Mouse (Mus musculus) embryonic facial prominence, embryonic 12.5 days (tissue): ENCODE measurements around the gene Fignl1. TPM values are rescaled to one million over a fixed set of nuclear protein-coding genes. Genes with fewer than 3 reads are reported as not detected.

Experiments
- ATAC-seq: fragments of 200-750 bp; cut with Nextera tagmentation; 2 replicates; pipeline ENCODE4 v1.8.0; 2017; ENCODE audit not compliant: insufficient number of reproducible peaks, insufficient read depth, low FRiP score, low TSS enrichment
- H3K27ac ChIP-seq: fragments of 300-500 bp; sonication (generic); 2 replicates; pipeline ENCODE4 v1.5.1; 2016; ENCODE audit warnings: mild to moderate bottlenecking
- H3K27me3 ChIP-seq: fragments of 300-500 bp; sonication (generic); 2 replicates; pipeline ENCODE4 v1.6.1; 2016; ENCODE audit warnings: mild to moderate bottlenecking, moderate library complexity
- H3K36me3 ChIP-seq: fragments of 300-500 bp; sonication (generic); 2 replicates; pipeline ENCODE4 v1.6.1; 2016; ENCODE audit warnings: mild to moderate bottlenecking
- H3K4me1 ChIP-seq: fragments of 300-500 bp; sonication (generic); 2 replicates; pipeline ENCODE4 v1.6.1; 2016
- H3K4me2 ChIP-seq: fragments of 300-500 bp; sonication (generic); replicated peaks from 2 replicates; pipeline ENCODE4 v1.6.1; 2016; ENCODE audit warnings: mild to moderate bottlenecking, moderate library complexity
- H3K4me3 ChIP-seq: fragments of 300-500 bp; sonication (generic); 2 replicates; pipeline ENCODE4 v1.5.1; 2016; ENCODE audit warnings: mild to moderate bottlenecking
- H3K9ac ChIP-seq: fragments of 300-500 bp; sonication (generic); 2 replicates; pipeline ENCODE4 v1.6.1; 2016; ENCODE audit warnings: mild to moderate bottlenecking, moderate library complexity
- H3K9me3 ChIP-seq: fragments of 300-500 bp; sonication (generic); 2 replicates; pipeline ENCODE4 v1.6.1; 2016; ENCODE audit warnings: mild to moderate bottlenecking, moderate library complexity
- WGBS: fragments of 180-500 bp; shearing (Covaris S2); methylation state at CpG from one replicate; pipeline ENCODE4 v1.1.7; 2016; 5-methylcytosine and 5-hydroxymethylcytosine counted together
- polyA plus RNA-seq: library from polyadenylated mRNA; unstranded; fragments of >200 nt; fragmentation: Nextera tagmentation; extraction: Ambion mirVana; gene quantifications from 2 replicates; pipeline ENCODE4 v1.2.1, GENCODE M21; 2016

The Fignl1 gene
- polyA plus RNA-seq, 1 experiment from 2014 or later, result 71.1 TPM

- no peaks in the 10 kb centered on the region for H3K9me3 ChIP-seq
- peaks cover 48% of the 10 kb centered on the region for H3K4me1 ChIP-seq
- ATAC-seq, result peak; percentile 79
- H3K9ac ChIP-seq, result peak overlapping the region; percentile 52; the same call in 1 of the 2 replicates
- H3K27ac ChIP-seq, result peak overlapping the region; percentile 98
- H3K4me2 ChIP-seq, result peak overlapping the region; percentile 28
- H3K27me3 ChIP-seq, result no peaks in the 10 kb centered on the region
- H3K4me3 ChIP-seq, result no peak overlapping the region
- H3K36me3 ChIP-seq, result no peaks in the 10 kb centered on the region
- WGBS, result 4% methylated on average over 16 of the region's 16 CpGs
These were observed 12.7 kb upstream of the Fignl1 start for GRCm38 (mm10) chr11:11821387-11821975.

GRCm38 (mm10) chr11:11820737-11821136 is 12.0 kb upstream of the Fignl1 start:
- H3K36me3 ChIP-seq, result no peaks in the 10 kb centered on the region
- 38% methylated on average over 3 of the region's 3 CpGs for WGBS
- no peaks in the 10 kb centered on the region for H3K9me3 ChIP-seq
- no peak overlapping the region for H3K4me3 ChIP-seq
- H3K27me3 ChIP-seq, result no peaks in the 10 kb centered on the region
- H3K9ac ChIP-seq, result no peak overlapping the region
- H3K4me2 ChIP-seq, result no peak overlapping the region
- H3K4me1 ChIP-seq, result peaks cover 48% of the 10 kb centered on the region
- ATAC-seq, result peak; percentile 23; the same call in 1 of the 2 replicates
- peak overlapping the region; percentile 98 for H3K27ac ChIP-seq

GRCm38 (mm10) chr11:11820251-11820650 is 11.5 kb upstream of the Fignl1 start:
- Histone ChIP-seq H3K4me1 (peaks cover 46% of the 10 kb centered on the region), H3K27me3 (no peaks in the 10 kb centered on the region), H3K4me3 (no peak overlapping the region), H3K36me3 (no peaks in the 10 kb centered on the region), H3K9me3 (no peaks in the 10 kb centered on the region), H3K27ac (peak overlapping the region; percentile 98), H3K4me2 (no peak overlapping the region), H3K9ac (no peak overlapping the region)
- peak; percentile 12; the same call in 1 of the 2 replicates for ATAC-seq
- 1% methylated on average over 2 of the region's 2 CpGs for WGBS

- WGBS, result 86% methylated on average over 5 of the region's 5 CpGs
- Histone ChIP-seq H3K4me2 (no peak overlapping the region), H3K36me3 (no peaks in the 10 kb centered on the region), H3K9me3 (no peaks in the 10 kb centered on the region), H3K4me1 (peaks cover 35% of the 10 kb centered on the region), H3K9ac (no peak overlapping the region), H3K27me3 (no peaks in the 10 kb centered on the region), H3K27ac (no peak overlapping the region), H3K4me3 (no peak overlapping the region)
- ATAC-seq, result no peak
These were observed 10.4 kb upstream of the Fignl1 start for GRCm38 (mm10) chr11:11819206-11819605.

GRCm38 (mm10) chr11:11818797-11819196 is 10.0 kb upstream of the Fignl1 start:
- Histone ChIP-seq H3K27me3 (no peaks in the 10 kb centered on the region), H3K27ac (no peak overlapping the region), H3K9me3 (no peaks in the 10 kb centered on the region), H3K9ac (no peak overlapping the region), H3K36me3 (no peaks in the 10 kb centered on the region), H3K4me2 (no peak overlapping the region), H3K4me3 (no peak overlapping the region), H3K4me1 (peaks cover 31% of the 10 kb centered on the region)
- ATAC-seq, result no peak
- WGBS, result 82% methylated on average over 6 of the region's 6 CpGs

GRCm38 (mm10) chr11:11815737-11816136 is 7.0 kb upstream of the Fignl1 start:
- H3K4me3 ChIP-seq, result no peak overlapping the region
- H3K27me3 ChIP-seq, result no peaks in the 10 kb centered on the region
- no peak overlapping the region for H3K27ac ChIP-seq
- no peak overlapping the region for H3K4me2 ChIP-seq
- no peaks in the 10 kb centered on the region for H3K9me3 ChIP-seq
- no peak for ATAC-seq
- no peaks in the 10 kb centered on the region for H3K36me3 ChIP-seq
- no peak overlapping the region for H3K9ac ChIP-seq
- peaks cover 5% of the 10 kb centered on the region for H3K4me1 ChIP-seq
- 69% methylated on average over 3 of the region's 3 CpGs for WGBS

GRCm38 (mm10) chr11:11811906-11812480 is 3.2 kb upstream of the Fignl1 start:
- H3K9me3 ChIP-seq, result no peaks in the 10 kb centered on the region
- no peaks in the 10 kb centered on the region for H3K36me3 ChIP-seq
- H3K4me1 ChIP-seq, result peaks cover 9% of the 10 kb centered on the region; the same call in 1 of the 2 replicates
- no peak overlapping the region for H3K4me3 ChIP-seq
- H3K27ac ChIP-seq, result 0 out of 2 replicates have a peak overlapping the region, but pooled peaks have one; percentile 50
- WGBS, result 24% methylated on average over 9 of the region's 9 CpGs
- H3K4me2 ChIP-seq, result peak overlapping the region; percentile 33; the same call in 1 of the 2 replicates
- no peak overlapping the region for H3K9ac ChIP-seq
- ATAC-seq, result no peak
- no peaks in the 10 kb centered on the region for H3K27me3 ChIP-seq

- Histone ChIP-seq H3K27ac (peak overlapping the region; percentile 98), H3K27me3 (no peaks in the 10 kb centered on the region), H3K4me2 (peak overlapping the region; percentile 63), H3K9ac (peak overlapping the region; percentile 70), H3K9me3 (no peaks in the 10 kb centered on the region), H3K4me3 (peak overlapping the region; percentile 51), H3K4me1 (peaks cover 9% of the 10 kb centered on the region; the same call in 1 of the 2 replicates), H3K36me3 (peaks cover 4% of the 10 kb centered on the region)
- ATAC-seq, result peak; percentile 39
- 2% methylated on average over 11 of the region's 11 CpGs for WGBS
These were observed 828 bp upstream of the Fignl1 start for GRCm38 (mm10) chr11:11809404-11810175.

- no peaks in the 10 kb centered on the region for H3K27me3 ChIP-seq
- H3K36me3 ChIP-seq, result peaks cover 12% of the 10 kb centered on the region
- peak overlapping the region; percentile 98 for H3K27ac ChIP-seq
- peak; percentile 64 for ATAC-seq
- H3K9ac ChIP-seq, result peak overlapping the region; percentile 70
- 11% methylated on average over 25 of the region's 25 CpGs for WGBS
- H3K4me3 ChIP-seq, result peak overlapping the region; percentile 51
- peaks cover 9% of the 10 kb centered on the region; the same call in 1 of the 2 replicates for H3K4me1 ChIP-seq
- H3K4me2 ChIP-seq, result peak overlapping the region; percentile 63
- H3K9me3 ChIP-seq, result no peaks in the 10 kb centered on the region
These were observed 535 bp downstream of the Fignl1 start for GRCm38 (mm10) chr11:11808035-11808819.

- ATAC-seq, result no peak
- 89% methylated on average over 4 of the region's 4 CpGs for WGBS
- no peak overlapping the region for H3K9ac ChIP-seq
- H3K4me2 ChIP-seq, result no peak overlapping the region
- H3K27ac ChIP-seq, result no peak overlapping the region
- peaks cover 31% of the 10 kb centered on the region for H3K36me3 ChIP-seq
- H3K4me3 ChIP-seq, result no peak overlapping the region
- peaks cover 9% of the 10 kb centered on the region; the same call in 1 of the 2 replicates for H3K4me1 ChIP-seq
- H3K27me3 ChIP-seq, result no peaks in the 10 kb centered on the region
- no peaks in the 10 kb centered on the region for H3K9me3 ChIP-seq
These were observed 2.8 kb downstream of the Fignl1 start for GRCm38 (mm10) chr11:11805951-11806350.

GRCm38 (mm10) chr11:11804421-11804820 is 4.3 kb downstream of the Fignl1 start:
- H3K27me3 ChIP-seq, result no peaks in the 10 kb centered on the region
- H3K36me3 ChIP-seq, result peaks cover 34% of the 10 kb centered on the region
- no peak for ATAC-seq
- H3K9me3 ChIP-seq, result no peaks in the 10 kb centered on the region
- H3K27ac ChIP-seq, result no peak overlapping the region
- no peak overlapping the region for H3K4me3 ChIP-seq
- no peak overlapping the region for H3K4me2 ChIP-seq
- H3K9ac ChIP-seq, result no peak overlapping the region
- 90% methylated on average over 5 of the region's 5 CpGs for WGBS
- H3K4me1 ChIP-seq, result 0 out of 2 replicates have a peak, but pooled peaks cover 6% of the 10 kb centered on the region
